Mouse (Mus musculus) heart, postnatal 0 days (tissue): ENCODE measurements around the gene Nav1. TPM values are rescaled to one million over a fixed set of nuclear protein-coding genes. Genes with fewer than 3 reads are reported as not detected.

Experiments used
- ATAC-seq: fragments of 200-750 bp; cut with Nextera tagmentation; 2 replicates; pipeline ENCODE4 v1.8.0; 2017; ENCODE audit warnings: low read depth, moderate number of reproducible peaks, moderate library complexity; ENCODE audit not compliant: insufficient read depth
- DNase-seq: peaks from one replicate; pipeline ENCODE4 v3.0.0-alpha.2; 2016; ENCODE audit warnings: low spot score
- H3K27ac ChIP-seq: fragments of 300-500 bp; sonication (generic); 2 replicates; pipeline ENCODE4 v1.5.1; 2014; ENCODE audit warnings: low read depth, mild to moderate bottlenecking
- H3K27me3 ChIP-seq: fragments of 300-500 bp; sonication (generic); 2 replicates; pipeline ENCODE4 v1.6.1; 2014; ENCODE audit warnings: low read length, mixed read lengths; ENCODE audit not compliant: control insufficient read depth, insufficient read depth
- H3K36me3 ChIP-seq: fragments of 300-500 bp; sonication (generic); replicated peaks from 2 replicates; pipeline ENCODE4 v1.6.1; 2014; ENCODE audit warnings: low read length, mixed read lengths; ENCODE audit not compliant: control insufficient read depth, insufficient read depth
- H3K4me1 ChIP-seq: fragments of 300-500 bp; sonication (generic); 2 replicates; pipeline ENCODE4 v1.6.1; 2014; ENCODE audit warnings: antibody characterized with exemption; ENCODE audit not compliant: control insufficient read depth, insufficient read depth
- H3K4me2 ChIP-seq: fragments of 300-500 bp; sonication (generic); 2 replicates; pipeline ENCODE4 v1.6.1; 2014; ENCODE audit warnings: low read depth, mild to moderate bottlenecking, low read length, moderate library complexity
- H3K4me3 ChIP-seq: fragments of 300-500 bp; sonication (generic); 2 replicates; pipeline ENCODE4 v1.5.1; 2014; ENCODE audit warnings: low read depth, low read length
- H3K9ac ChIP-seq: fragments of 300-500 bp; sonication (generic); replicated peaks from 2 replicates; pipeline ENCODE4 v1.6.1; 2014; ENCODE audit warnings: low read depth, low read length, mixed read lengths
- H3K9me3 ChIP-seq: fragments of 300-500 bp; sonication (generic); replicated peaks from 2 replicates; pipeline ENCODE4 v1.6.1; 2016; ENCODE audit warnings: low read length; ENCODE audit not compliant: control insufficient read depth
- CTCF ChIP-seq: IDR thresholded peaks from 2 replicates; pipeline ENCODE4 v1.5.1; 2016; ENCODE audit warnings: antibody characterized with exemption, control low read depth, low read depth
- EP300 ChIP-seq: IDR thresholded peaks from 2 replicates; pipeline ENCODE4 v1.6.1; 2016; ENCODE audit warnings: antibody characterized with exemption, low read depth
- WGBS: fragments of 180-500 bp; shearing (Covaris S2); extraction: QIAGEN DNeasy Blood & Tissue Kit; methylation state at CpG from one replicate; pipeline ENCODE4 v1.1.7; 2014; 5-methylcytosine and 5-hydroxymethylcytosine counted together
- polyA plus RNA-seq: library from polyadenylated mRNA; unstranded; fragments of >200 nt; fragmentation: Nextera tagmentation; extraction: Ambion mirVana; gene quantifications from 2 replicates; pipeline ENCODE4 v1.2.1, GENCODE M21; 2015
- total RNA-seq: library from RNA; depleted of rRNA; stranded (reverse); fragments of >200 nt; gene quantifications from 2 replicates; pipeline ENCODE4 v1.2.3, GENCODE M21; 2014; ENCODE audit warnings: low replicate concordance; rRNA removed

Nav1 gene
- total RNA-seq (14.1 and 29.9 TPM in 2 replicates), polyA plus RNA-seq (9.2 and 10.3 TPM in 2 replicates)

- no peak within 1 kb of the TSS for H3K9ac ChIP-seq
- no peaks in the 10 kb centered on the region for H3K9me3 ChIP-seq
- no peak for ATAC-seq
- no peak within 1 kb of the TSS for H3K4me2 ChIP-seq
- H3K4me3 ChIP-seq, result no peak within 1 kb of the TSS
- H3K27me3 ChIP-seq, result no peaks in the 10 kb centered on the region
- no peak within 1 kb of the TSS for H3K27ac ChIP-seq
- WGBS, result 64% methylated on average over 7 of the region's 7 CpGs
- no peak for DNase-seq
- TF ChIP-seq CTCF, result no peak
- TF ChIP-seq EP300, result no peak
- 0 out of 2 replicates have a peak, but pooled peaks cover 9% of the 10 kb centered on the region for H3K36me3 ChIP-seq
- H3K4me1 ChIP-seq, result no peaks in the 10 kb centered on the region
Observed at GRCm38 (mm10) chr1:135607019-135607418, at the start of gene Nav1. Gene Nav1 (minus strand): TSS chr1:135607295.

- Histone ChIP-seq H3K4me2 (no peak overlapping the region), H3K9ac (no peak overlapping the region), H3K9me3 (peaks cover 6% of the 10 kb centered on the region; the same call in 1 of the 2 replicates), H3K27ac (no peak overlapping the region), H3K4me1 (peaks cover under 1% of the 10 kb centered on the region), H3K27me3 (no peaks in the 10 kb centered on the region), H3K4me3 (no peak overlapping the region), H3K36me3 (peaks cover 13% of the 10 kb centered on the region)
- DNase-seq (no peak), ATAC-seq (no peak)
- TF ChIP-seq CTCF, result no peak
- TF ChIP-seq EP300, result no peak
- 92% methylated on average over 6 of the region's 6 CpGs for WGBS
Observed at GRCm38 (mm10) chr1:135653909-135654308, 46.8 kb upstream of the Nav1 start.

- Histone ChIP-seq H3K4me2 (no peak overlapping the region), H3K9me3 (no peaks in the 10 kb centered on the region), H3K36me3 (no peaks in the 10 kb centered on the region; the same call in 1 of the 2 replicates), H3K27ac (no peak overlapping the region), H3K27me3 (no peaks in the 10 kb centered on the region), H3K9ac (no peak overlapping the region), H3K4me3 (no peak overlapping the region), H3K4me1 (peaks cover 8% of the 10 kb centered on the region; the same call in 1 of the 2 replicates)
- ATAC-seq (no peak), DNase-seq (no peak)
- TF ChIP-seq CTCF, result no peak
- TF ChIP-seq EP300, result no peak
- WGBS, result 84% methylated on average over 8 of the region's 8 CpGs
Observed at GRCm38 (mm10) chr1:135645459-135646195, 38.5 kb upstream of the Nav1 start.

GRCm38 (mm10) chr1:135644110-135644509, 37.0 kb upstream of the Nav1 start:
- H3K9ac ChIP-seq, result no peak overlapping the region
- ATAC-seq, result peak; percentile 62; the same call in 1 of the 2 replicates

GRCm38 (mm10) chr1:135643691-135644090, 36.6 kb upstream of the Nav1 start:
- DNase-seq (no peak), ATAC-seq (no peak)
- 52% methylated on average over 3 of the region's 3 CpGs for WGBS
- Histone ChIP-seq H3K4me3 (no peak overlapping the region), H3K9me3 (no peaks in the 10 kb centered on the region), H3K4me2 (no peak overlapping the region), H3K9ac (no peak overlapping the region), H3K27ac (no peak overlapping the region), H3K4me1 (peaks cover 8% of the 10 kb centered on the region; the same call in 1 of the 2 replicates), H3K36me3 (no peaks in the 10 kb centered on the region), H3K27me3 (no peaks in the 10 kb centered on the region)
- no peak for TF ChIP-seq CTCF
- TF ChIP-seq EP300, result no peak

More at GRCm38 (mm10) chr1:135644110-135644509, 37.0 kb upstream of the Nav1 start:
- no peaks in the 10 kb centered on the region for H3K27me3 ChIP-seq
- 17% methylated on average over 5 of the region's 5 CpGs for WGBS
- H3K4me2 ChIP-seq, result no peak overlapping the region
- no peaks in the 10 kb centered on the region for H3K36me3 ChIP-seq
- no peak for DNase-seq
- no peak overlapping the region for H3K27ac ChIP-seq
- TF ChIP-seq CTCF (no peak), EP300 (no peak)
- peaks cover 8% of the 10 kb centered on the region; the same call in 1 of the 2 replicates for H3K4me1 ChIP-seq
- no peaks in the 10 kb centered on the region for H3K9me3 ChIP-seq
- no peak overlapping the region for H3K4me3 ChIP-seq

- TF ChIP-seq CTCF (no peak), EP300 (no peak)
Observed at GRCm38 (mm10) chr1:135639853-135640252, 32.8 kb upstream of the Nav1 start.

More at GRCm38 (mm10) chr1:135639853-135640252, 32.8 kb upstream of the Nav1 start:
- no peaks in the 10 kb centered on the region for H3K36me3 ChIP-seq
- no peaks in the 10 kb centered on the region for H3K9me3 ChIP-seq
- no peak overlapping the region for H3K27ac ChIP-seq
- no peak overlapping the region for H3K4me2 ChIP-seq
- ATAC-seq (no peak), DNase-seq (no peak)
- peaks cover 14% of the 10 kb centered on the region; the same call in 1 of the 2 replicates for H3K4me1 ChIP-seq
- WGBS, result 88% methylated on average over 7 of the region's 7 CpGs
- H3K9ac ChIP-seq, result no peak overlapping the region
- H3K27me3 ChIP-seq, result no peaks in the 10 kb centered on the region
- no peak overlapping the region for H3K4me3 ChIP-seq
